Mouse (Mus musculus): ENCODE results near the gene Desi2. TPM values are rescaled to one million over a fixed set of nuclear protein-coding genes. Genes with fewer than 3 reads are reported as not detected.
"Not testable (repeated sequence)": the region's sequence is repeated elsewhere in the genome, so short reads cannot be mapped to it uniquely, and the experiment has no call there.

The Desi2 gene
- polyA plus RNA-seq, 1 experiment from 2014 or later: 27.6 TPM

DNA sequence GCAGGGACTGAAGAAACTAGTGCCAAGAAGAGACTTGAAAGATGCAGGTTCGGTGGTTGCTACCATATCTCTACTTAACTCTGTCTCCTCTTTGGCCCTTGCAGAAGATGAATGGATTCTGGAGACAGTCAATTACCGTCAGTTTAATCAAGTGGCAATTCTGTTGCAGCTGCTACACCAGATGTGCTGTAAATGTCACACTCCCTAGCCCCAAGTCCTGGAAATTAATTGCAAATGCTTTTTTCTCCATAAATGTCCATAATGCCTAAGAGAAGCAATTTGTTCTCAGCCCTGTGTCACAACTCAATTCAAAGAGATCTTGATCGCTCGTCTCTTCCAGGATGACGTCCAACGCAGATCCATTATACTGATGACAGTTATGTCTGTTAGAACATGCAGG is 83.4 kb downstream of the Desi2 start:
- no peak for ATAC-seq (replicated peaks; ENCODE audit: insufficient number of reproducible peaks, insufficient read depth, low FRiP score, low read depth)
- H3K36me3 ChIP-seq: no peaks in the 10 kb centered on the region
- 77% methylated on average over 6 of the region's 6 CpGs for WGBS
- H3K9ac ChIP-seq: no peak overlapping the region
- no peaks in the 10 kb centered on the region for H3K9me3 ChIP-seq (replicated peaks)
- no peak overlapping the region for H3K27ac ChIP-seq
- H3K4me2 ChIP-seq: no peak overlapping the region
- H3K27me3 ChIP-seq: no peaks in the 10 kb centered on the region
- H3K4me1 ChIP-seq (replicated peaks): peaks cover 4% of the 10 kb centered on the region; the same call in 1 of the 2 replicates
- no peak overlapping the region for H3K4me3 ChIP-seq

DNA sequence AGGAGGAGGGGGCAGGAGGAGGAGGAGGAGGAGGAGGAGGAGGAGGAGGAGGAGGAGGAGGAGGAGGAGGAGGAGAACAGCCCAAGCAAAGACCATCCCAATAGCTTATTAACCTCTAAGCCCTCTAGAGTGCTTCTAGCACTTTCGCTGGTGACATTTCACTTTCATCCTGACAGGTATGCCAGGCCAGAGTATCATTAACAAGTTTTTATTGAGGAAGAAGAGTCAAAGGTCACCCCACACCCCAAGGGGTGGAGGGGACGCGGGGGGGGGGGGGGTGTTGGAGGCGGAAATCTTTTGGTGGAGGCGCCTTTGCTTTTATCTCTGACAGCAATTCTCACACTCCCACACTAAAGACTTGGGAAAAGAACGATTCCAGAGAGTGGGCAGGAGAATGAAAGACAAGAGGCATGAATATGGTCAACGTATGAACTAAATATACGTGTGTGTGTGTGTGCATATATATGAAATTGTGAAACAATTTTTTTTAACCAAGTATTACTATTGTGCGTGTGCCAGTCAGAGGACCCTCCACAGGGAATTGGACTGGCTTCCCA is 88.0 kb downstream of the Desi2 start:
- H3K27ac ChIP-seq: no peak overlapping the region
- H3K4me2 ChIP-seq: peak overlapping the region; percentile 87
- 36% methylated on average over 9 of the region's 9 CpGs for WGBS
- no peaks in the 10 kb centered on the region for H3K36me3 ChIP-seq
- H3K4me1 ChIP-seq (replicated peaks): peaks cover 7% of the 10 kb centered on the region; the same call in 1 of the 2 replicates
- no peaks in the 10 kb centered on the region for H3K27me3 ChIP-seq
- H3K9me3 ChIP-seq (replicated peaks): no peaks in the 10 kb centered on the region
- H3K4me3 ChIP-seq: peak overlapping the region; percentile 70
- no peak overlapping the region for H3K9ac ChIP-seq
- no peak for ATAC-seq (replicated peaks; ENCODE audit: insufficient number of reproducible peaks, insufficient read depth, low FRiP score, low read depth)

DNA sequence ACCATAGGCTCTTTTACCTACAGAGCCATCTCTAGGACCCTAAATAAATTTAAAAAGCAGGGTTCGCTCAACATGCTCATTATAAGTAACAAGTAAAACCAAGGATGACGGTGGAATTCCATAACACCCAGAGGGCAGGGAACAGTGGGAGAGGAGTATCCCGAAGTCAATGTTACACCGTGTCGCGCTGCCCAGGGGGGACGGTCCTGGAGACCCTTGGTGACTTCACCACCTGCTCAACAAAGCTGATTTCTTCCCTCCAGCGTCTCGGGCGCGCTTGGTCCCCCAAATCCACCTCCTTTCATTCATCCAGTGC is 88.5 kb downstream of the Desi2 start:
- Histone ChIP-seq H3K36me3 (no peaks in the 10 kb centered on the region), H3K4me2 (peak overlapping the region; percentile 87), H3K27me3 (no peaks in the 10 kb centered on the region), H3K27ac (peak overlapping the region; percentile 67; the same call in 1 of the 2 replicates), H3K4me1 (replicated peaks) (peaks cover 7% of the 10 kb centered on the region; the same call in 1 of the 2 replicates), H3K9me3 (replicated peaks) (no peaks in the 10 kb centered on the region), H3K4me3 (peak overlapping the region; percentile 70), H3K9ac (peak overlapping the region; percentile 76)
- 6% methylated on average over 11 of the region's 11 CpGs for WGBS
- no peak for ATAC-seq (replicated peaks; ENCODE audit: insufficient number of reproducible peaks, insufficient read depth, low FRiP score, low read depth)

DNA sequence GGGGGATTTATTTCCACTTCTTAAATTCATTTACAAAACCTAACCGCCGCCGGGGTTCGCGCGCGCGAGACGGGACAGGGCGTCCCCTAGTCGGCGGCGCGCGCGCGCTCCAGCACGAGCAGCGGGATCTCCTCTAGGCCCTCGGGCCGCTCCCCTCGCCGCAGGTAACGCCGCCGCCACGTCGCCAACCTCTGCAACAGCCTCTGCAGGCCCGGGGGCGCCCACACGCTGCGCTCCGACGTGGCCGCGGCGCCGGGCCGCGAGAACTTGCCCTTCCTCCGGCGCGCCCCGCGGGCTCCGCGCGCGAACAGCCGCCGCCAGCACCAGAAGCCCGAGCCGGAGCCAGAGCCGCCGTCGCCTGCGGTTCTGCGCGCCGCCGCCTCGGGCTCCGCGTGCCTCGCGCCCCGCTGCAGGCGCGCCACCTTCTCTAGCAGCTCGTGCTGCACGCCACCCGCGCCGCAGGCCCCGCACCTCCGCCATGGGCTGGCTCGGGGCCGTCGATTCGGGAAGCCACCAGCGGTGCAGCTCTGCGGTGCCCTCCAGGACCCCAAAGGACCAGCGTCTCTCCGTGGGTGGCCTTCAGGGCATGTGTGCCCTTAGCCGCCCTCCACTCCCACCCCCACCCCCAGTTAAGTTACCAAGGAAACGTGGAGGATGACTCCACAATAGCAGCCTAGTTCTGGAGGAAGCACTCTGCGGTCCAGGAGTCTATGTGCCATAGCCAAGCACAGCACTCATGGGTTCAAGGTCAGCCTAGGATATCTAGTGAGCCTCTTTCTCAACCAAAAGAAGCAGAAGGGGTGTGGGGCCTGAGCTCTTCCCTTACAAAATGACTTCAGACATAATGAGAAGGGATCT is 89.1 kb downstream of the Desi2 start:
- peak; percentile 81 for ATAC-seq (replicated peaks; ENCODE audit: insufficient number of reproducible peaks, insufficient read depth, low FRiP score, low read depth)
- no peaks in the 10 kb centered on the region for H3K9me3 ChIP-seq (replicated peaks)
- WGBS: under 1% methylated on average over 85 of the region's 87 CpGs

DNA sequence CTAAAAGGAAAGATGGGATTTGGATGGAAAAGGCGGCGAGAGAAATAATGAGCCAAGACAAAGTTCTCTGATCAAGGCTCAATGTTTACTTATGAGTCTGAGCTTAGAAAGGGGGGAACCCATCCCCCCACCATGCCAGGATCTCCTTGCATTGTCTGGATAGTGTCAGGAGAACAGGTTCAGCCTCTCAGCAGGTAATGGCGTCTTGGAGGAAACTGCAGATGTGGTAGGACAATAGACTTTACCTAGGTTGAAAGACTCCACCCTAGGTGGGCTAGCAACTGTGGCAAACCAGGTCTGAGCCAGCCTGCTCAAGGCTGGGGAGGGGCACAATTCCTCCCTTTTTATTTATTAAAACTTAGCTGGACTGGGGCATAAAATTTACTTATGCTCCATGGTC is 96.1 kb downstream of the Desi2 start:
- not testable (repeated sequence) for H3K36me3 ChIP-seq; ATAC-seq (replicated peaks; ENCODE audit: insufficient number of reproducible peaks, insufficient read depth, low FRiP score, low read depth); H3K9ac ChIP-seq; H3K4me3 ChIP-seq; H3K4me1 ChIP-seq (replicated peaks); H3K9me3 ChIP-seq (replicated peaks); H3K4me2 ChIP-seq; H3K27me3 ChIP-seq; H3K27ac ChIP-seq
- WGBS: 81% methylated on average over 3 of the region's 3 CpGs

More for the DNA sequence above, 89.1 kb downstream of the Desi2 start:
- Histone ChIP-seq H3K4me2 (peak overlapping the region; percentile 87), H3K36me3 (no peaks in the 10 kb centered on the region), H3K27me3 (no peaks in the 10 kb centered on the region), H3K4me1 (replicated peaks) (peaks cover 7% of the 10 kb centered on the region; the same call in 1 of the 2 replicates), H3K9ac (peak overlapping the region; percentile 76), H3K4me3 (peak overlapping the region; percentile 70), H3K27ac (peak overlapping the region; percentile 67)

DNA sequence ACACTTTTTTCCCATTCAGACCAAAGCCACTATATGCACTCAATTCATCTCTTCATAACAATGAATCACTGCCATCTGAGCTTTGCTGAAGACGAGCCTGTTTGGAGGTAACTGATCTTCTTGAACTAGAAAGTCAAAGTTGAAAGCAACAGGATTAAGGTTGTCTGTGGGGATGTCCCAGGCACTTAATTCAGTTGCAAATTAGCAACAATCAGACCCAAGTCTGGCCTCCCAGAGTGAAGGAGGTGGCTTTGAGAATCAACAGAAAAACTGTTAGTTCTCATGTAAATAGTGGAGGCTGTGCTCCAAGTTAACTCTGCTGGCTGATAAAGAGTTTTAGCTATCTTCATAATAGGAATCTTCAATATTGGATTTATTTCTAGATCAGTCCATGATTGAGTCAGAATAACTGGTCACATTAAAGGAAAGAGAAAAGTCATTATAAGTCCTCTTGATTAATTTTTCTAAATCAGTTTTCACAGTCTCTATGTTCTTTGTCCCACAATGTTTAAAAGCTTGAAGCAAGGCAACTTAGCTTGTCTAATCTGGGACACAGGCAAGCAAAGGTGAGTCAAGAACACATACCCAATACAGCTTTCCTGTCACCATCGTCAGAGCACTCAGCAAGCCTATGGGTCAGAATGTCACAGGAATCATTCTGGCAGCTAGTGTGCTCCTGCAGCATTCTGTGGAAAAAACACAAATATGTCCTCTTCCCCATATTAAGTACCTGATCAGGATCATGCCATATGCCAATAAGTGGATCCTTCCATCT is 96.9 kb downstream of the Desi2 start:
- Histone ChIP-seq H3K27me3 (no peaks in the 10 kb centered on the region), H3K36me3 (no peaks in the 10 kb centered on the region), H3K27ac (no peak overlapping the region), H3K9ac (no peak overlapping the region), H3K4me1 (replicated peaks) (no peaks in the 10 kb centered on the region), H3K4me3 (no peak overlapping the region), H3K9me3 (replicated peaks) (no peaks in the 10 kb centered on the region), H3K4me2 (no peak overlapping the region)
- no peak for ATAC-seq (replicated peaks; ENCODE audit: insufficient number of reproducible peaks, insufficient read depth, low FRiP score, low read depth)
- WGBS: 75% methylated on average over 2 of the region's 2 CpGs

DNA sequence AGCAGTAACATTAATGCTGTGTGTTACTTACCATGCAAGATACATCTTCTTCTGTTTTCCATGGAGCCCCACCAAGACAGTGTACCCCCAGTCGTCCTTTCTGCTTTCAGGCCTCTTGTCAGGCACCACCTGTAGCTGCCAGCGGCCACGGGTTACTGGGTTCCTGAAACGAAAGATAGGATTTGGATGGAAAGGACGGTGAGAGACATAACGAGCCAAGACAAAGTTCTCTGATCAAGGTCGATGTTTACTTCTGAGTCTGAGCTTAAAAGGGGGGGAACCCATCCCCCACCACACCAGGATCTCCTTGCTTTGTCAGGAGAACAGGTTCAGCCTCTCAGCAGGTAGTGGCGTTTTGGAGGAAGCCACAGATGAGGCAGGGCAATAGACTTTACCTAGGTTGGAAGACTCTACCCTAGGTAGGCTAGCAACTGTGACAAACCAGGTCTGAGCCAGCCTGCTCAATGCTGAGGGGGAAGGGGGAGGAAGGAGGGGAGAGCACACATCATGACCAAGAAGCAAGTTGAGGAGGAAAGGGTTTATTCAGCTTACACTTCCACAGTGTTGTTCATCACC is 100.5 kb downstream of the Desi2 start:
- H3K27me3 ChIP-seq: no peaks in the 10 kb centered on the region
- H3K4me2 ChIP-seq: no peak overlapping the region
- no peaks in the 10 kb centered on the region for H3K9me3 ChIP-seq (replicated peaks)
- ATAC-seq (replicated peaks; ENCODE audit: insufficient number of reproducible peaks, insufficient read depth, low FRiP score, low read depth): no peak
- WGBS: 57% methylated on average over 8 of the region's 8 CpGs
- H3K27ac ChIP-seq: no peak overlapping the region
- no peak overlapping the region for H3K4me3 ChIP-seq
- H3K9ac ChIP-seq: no peak overlapping the region
- no peaks in the 10 kb centered on the region for H3K36me3 ChIP-seq
- no peaks in the 10 kb centered on the region for H3K4me1 ChIP-seq (replicated peaks)

DNA sequence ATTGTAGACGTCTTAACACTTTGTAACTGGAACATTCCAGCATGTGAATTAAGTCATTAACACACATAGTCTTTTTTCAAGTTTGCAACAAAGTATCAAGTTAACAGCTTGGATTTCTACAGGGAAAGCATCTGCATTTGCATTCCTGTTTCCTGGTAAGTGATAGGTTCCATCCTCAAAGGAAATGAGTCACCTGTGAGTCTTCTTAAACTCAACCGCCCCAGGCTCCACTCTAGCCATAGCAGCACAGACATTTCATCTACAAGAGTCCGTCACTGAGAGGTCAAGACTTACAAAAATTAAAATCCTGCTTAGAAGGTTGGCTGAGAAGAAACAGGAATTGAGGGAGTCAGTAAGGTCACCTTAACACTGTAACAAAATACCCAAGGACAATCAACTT is 104.5 kb downstream of the Desi2 start:
- no peak overlapping the region for H3K9ac ChIP-seq
- H3K36me3 ChIP-seq: no peaks in the 10 kb centered on the region
- 75% methylated on average over 3 of the region's 3 CpGs for WGBS
- no peak overlapping the region for H3K4me2 ChIP-seq
- H3K9me3 ChIP-seq (replicated peaks): no peaks in the 10 kb centered on the region
- H3K27ac ChIP-seq: no peak overlapping the region
- no peak for ATAC-seq (replicated peaks; ENCODE audit: insufficient number of reproducible peaks, insufficient read depth, low FRiP score, low read depth)
- H3K27me3 ChIP-seq: no peaks in the 10 kb centered on the region
- no peaks in the 10 kb centered on the region for H3K4me1 ChIP-seq (replicated peaks)
- H3K4me3 ChIP-seq: no peak overlapping the region

DNA sequence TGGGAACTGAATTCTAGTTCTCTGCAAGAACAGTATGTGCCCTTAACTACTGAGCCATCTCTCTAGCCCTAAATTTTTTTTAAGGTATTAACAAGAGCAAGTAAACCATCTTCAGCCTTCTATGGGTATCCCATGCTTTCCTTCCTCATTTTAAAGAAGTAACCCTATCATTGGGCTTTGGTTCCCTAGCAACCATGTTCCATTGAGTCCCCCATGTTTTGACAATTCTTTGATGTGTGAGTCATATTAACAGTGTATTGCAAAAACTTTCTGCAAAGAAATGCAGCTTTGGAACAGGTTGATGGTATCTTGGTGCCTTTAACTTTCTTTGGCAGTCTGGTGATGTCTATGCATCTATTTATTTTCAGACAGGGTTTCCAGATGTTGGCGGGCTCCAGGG is 106.8 kb downstream of the Desi2 start:
- no peak overlapping the region for H3K4me2 ChIP-seq
- H3K27ac ChIP-seq: no peak overlapping the region
- H3K9me3 ChIP-seq (replicated peaks): no peaks in the 10 kb centered on the region
- no peak for ATAC-seq (replicated peaks; ENCODE audit: insufficient number of reproducible peaks, insufficient read depth, low FRiP score, low read depth)
- 81% methylated on average over 1 of the region's 1 CpGs for WGBS
- no peak overlapping the region for H3K9ac ChIP-seq
- no peak overlapping the region for H3K4me3 ChIP-seq
- H3K4me1 ChIP-seq (replicated peaks): no peaks in the 10 kb centered on the region
- H3K27me3 ChIP-seq: no peaks in the 10 kb centered on the region
- no peaks in the 10 kb centered on the region for H3K36me3 ChIP-seq

DNA sequence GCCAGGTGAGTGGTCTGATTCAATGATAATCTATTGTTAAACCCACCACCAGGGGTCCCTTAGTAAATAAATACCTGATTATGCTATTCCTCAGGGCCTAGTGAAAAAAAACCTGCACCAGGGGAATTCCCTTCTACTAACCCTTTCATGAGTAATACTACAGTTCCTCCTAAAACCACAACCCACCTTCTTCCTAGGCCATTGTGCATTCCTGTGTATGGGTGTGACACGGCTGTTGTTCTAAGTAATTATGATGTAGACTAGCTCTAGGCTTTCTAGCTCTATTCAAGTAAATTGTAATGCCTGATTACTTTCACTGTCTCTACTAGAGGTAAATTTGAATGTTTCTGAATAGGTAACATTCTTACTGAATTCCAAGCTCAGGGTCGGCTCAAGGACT is 114.0 kb downstream of the Desi2 start:
- not testable (repeated sequence) for H3K27ac ChIP-seq
- 85% methylated on average over 2 of the region's 2 CpGs for WGBS

DNA sequence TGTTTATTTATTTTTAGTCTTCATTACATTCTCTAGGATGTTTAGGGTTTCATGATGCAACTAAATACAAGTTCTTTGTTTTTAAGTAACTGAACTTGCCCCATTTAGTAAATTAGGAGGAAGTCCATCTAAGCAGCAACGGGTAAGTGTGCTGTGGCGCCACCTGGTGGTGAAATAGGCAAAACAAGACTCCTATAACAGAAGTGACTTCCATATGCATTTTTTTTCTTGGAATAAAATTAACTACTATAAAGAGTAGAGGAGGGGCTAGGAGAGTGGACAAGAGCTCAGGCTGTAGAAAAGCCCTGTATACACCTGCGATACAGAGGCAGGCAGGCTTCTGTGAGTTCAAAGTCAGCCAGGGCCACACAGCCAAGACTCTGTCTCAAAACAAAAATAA is 116.2 kb downstream of the Desi2 start:
- H3K9me3 ChIP-seq (replicated peaks): no peaks in the 10 kb centered on the region
- H3K36me3 ChIP-seq: no peaks in the 10 kb centered on the region
- no peak overlapping the region for H3K9ac ChIP-seq
- H3K27ac ChIP-seq: no peak overlapping the region
- H3K4me3 ChIP-seq: no peak overlapping the region
- no peaks in the 10 kb centered on the region for H3K27me3 ChIP-seq
- WGBS: 17% methylated on average over 3 of the region's 3 CpGs
- no peak overlapping the region for H3K4me2 ChIP-seq
- H3K4me1 ChIP-seq (replicated peaks): no peaks in the 10 kb centered on the region
- ATAC-seq (replicated peaks; ENCODE audit: insufficient number of reproducible peaks, insufficient read depth, low FRiP score, low read depth): no peak

More for the DNA sequence above, 114.0 kb downstream of the Desi2 start:
- not testable (repeated sequence) for H3K36me3 ChIP-seq; H3K4me2 ChIP-seq; ATAC-seq (replicated peaks; ENCODE audit: insufficient number of reproducible peaks, insufficient read depth, low FRiP score, low read depth); H3K4me3 ChIP-seq; H3K9me3 ChIP-seq (replicated peaks); H3K27me3 ChIP-seq; H3K9ac ChIP-seq; H3K4me1 ChIP-seq (replicated peaks)
